Mouse (Mus musculus): ENCODE results near the gene Cdk5rap3. TPM values are rescaled to one million over a fixed set of nuclear protein-coding genes. Genes with fewer than 3 reads are reported as not detected.

Cdk5rap3 gene
- polyA plus RNA-seq, 1 experiment from 2014 or later = 76.2 TPM

DNA sequence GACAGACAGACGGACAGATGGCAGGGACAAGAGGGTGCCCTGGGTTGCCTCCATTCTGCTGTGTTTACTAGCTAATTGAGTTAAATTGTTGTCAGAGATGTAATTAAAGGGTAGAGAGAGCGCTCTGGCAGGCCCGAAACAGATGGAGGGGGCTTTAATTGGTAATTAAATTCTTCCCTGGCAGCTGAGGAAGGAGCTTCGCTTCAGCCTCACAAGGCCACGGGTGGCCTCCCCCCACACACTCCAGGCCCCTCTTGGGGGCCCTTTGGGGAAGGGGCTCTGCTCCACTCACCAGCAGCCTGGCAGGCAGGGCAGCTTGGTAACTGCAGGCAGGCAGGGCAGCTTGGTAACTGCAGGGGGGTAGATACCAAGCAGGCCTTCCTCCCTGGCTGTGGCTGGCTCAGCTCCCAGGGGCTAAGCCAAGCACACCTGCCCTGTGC lies 30.4 kb downstream of the Cdk5rap3 start:
- no peak overlapping the region for H3K4me3 ChIP-seq
- no peak for ATAC-seq (ENCODE audit: insufficient number of reproducible peaks, low FRiP score, low TSS enrichment, low read depth)
- 27% methylated on average over 5 of the region's 5 CpGs for WGBS
- no peaks in the 10 kb centered on the region for H3K36me3 ChIP-seq
- H3K9me3 ChIP-seq = no peaks in the 10 kb centered on the region
- H3K27me3 ChIP-seq = no peaks in the 10 kb centered on the region
- H3K4me2 ChIP-seq = no peak overlapping the region
- H3K4me1 ChIP-seq = no peaks in the 10 kb centered on the region
- H3K9ac ChIP-seq = no peak overlapping the region
- H3K27ac ChIP-seq = no peak overlapping the region

DNA sequence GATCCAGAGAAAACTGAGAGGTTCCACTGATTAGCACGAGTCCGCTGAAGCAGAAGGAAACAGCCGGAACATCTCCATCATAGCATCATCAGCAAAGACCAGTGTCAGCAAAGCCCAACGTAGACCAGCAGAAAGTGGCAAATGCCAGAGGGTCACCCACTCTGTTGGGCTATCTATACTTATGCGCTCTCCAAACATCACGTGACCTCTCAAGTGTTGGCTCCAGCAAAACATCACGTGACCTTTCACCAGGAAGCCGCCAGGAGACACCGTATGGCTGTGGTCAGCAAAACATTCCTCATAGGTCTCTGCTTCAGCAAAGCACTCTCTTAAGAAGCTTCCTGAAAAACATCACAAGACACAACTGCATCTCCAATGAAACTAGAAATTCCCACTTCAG lies 36.0 kb downstream of the Cdk5rap3 start:
- no peak overlapping the region for H3K9ac ChIP-seq
- no peak overlapping the region for H3K4me3 ChIP-seq
- H3K4me1 ChIP-seq = peaks cover 15% of the 10 kb centered on the region
- WGBS = 87% methylated on average over 9 of the region's 9 CpGs
- no peak overlapping the region for H3K27ac ChIP-seq
- H3K36me3 ChIP-seq = no peaks in the 10 kb centered on the region
- peaks cover 17% of the 10 kb centered on the region for H3K27me3 ChIP-seq
- H3K9me3 ChIP-seq = no peaks in the 10 kb centered on the region
- H3K4me2 ChIP-seq = no peak overlapping the region
- no peak for ATAC-seq (ENCODE audit: insufficient number of reproducible peaks, low FRiP score, low TSS enrichment, low read depth)

GRCm38 (mm10) chr11:96879359-96879758 lies 36.9 kb downstream of the Cdk5rap3 start:
- no peak for ATAC-seq (ENCODE audit: insufficient number of reproducible peaks, low FRiP score, low TSS enrichment, low read depth)
- no peaks in the 10 kb centered on the region for H3K36me3 ChIP-seq
- WGBS = 52% methylated on average over 7 of the region's 7 CpGs
- no peak overlapping the region for H3K27ac ChIP-seq
- no peaks in the 10 kb centered on the region for H3K9me3 ChIP-seq
- no peak overlapping the region for H3K9ac ChIP-seq
- H3K4me3 ChIP-seq = no peak overlapping the region
- H3K27me3 ChIP-seq = peaks cover 17% of the 10 kb centered on the region
- peaks cover 15% of the 10 kb centered on the region for H3K4me1 ChIP-seq
- H3K4me2 ChIP-seq = no peak overlapping the region

- 69% methylated on average over 3 of the region's 3 CpGs for WGBS
- Histone ChIP-seq H3K9me3 (no peaks in the 10 kb centered on the region), H3K9ac (no peak overlapping the region), H3K36me3 (no peaks in the 10 kb centered on the region), H3K4me1 (peaks cover 18% of the 10 kb centered on the region), H3K4me2 (no peak overlapping the region), H3K27me3 (peaks cover 17% of the 10 kb centered on the region), H3K4me3 (no peak overlapping the region), H3K27ac (no peak overlapping the region)
- ATAC-seq (ENCODE audit: insufficient number of reproducible peaks, low FRiP score, low TSS enrichment, low read depth) = no peak
Observed at GRCm38 (mm10) chr11:96878715-96879114, 37.6 kb downstream of the Cdk5rap3 start.

GRCm38 (mm10) chr11:96877071-96877470 lies 39.2 kb downstream of the Cdk5rap3 start:
- WGBS = 37% methylated on average over 4 of the region's 4 CpGs
- ATAC-seq (ENCODE audit: insufficient number of reproducible peaks, low FRiP score, low TSS enrichment, low read depth) = no peak
- Histone ChIP-seq H3K4me1 (peaks cover 33% of the 10 kb centered on the region), H3K4me2 (no peak overlapping the region), H3K9ac (no peak overlapping the region), H3K27ac (no peak overlapping the region), H3K36me3 (no peaks in the 10 kb centered on the region), H3K9me3 (no peaks in the 10 kb centered on the region), H3K27me3 (peaks cover 17% of the 10 kb centered on the region), H3K4me3 (no peak overlapping the region)

GRCm38 (mm10) chr11:96876300-96877040 lies 39.8 kb downstream of the Cdk5rap3 start:
- 10% methylated on average over 13 of the region's 13 CpGs for WGBS
- peaks cover 33% of the 10 kb centered on the region for H3K4me1 ChIP-seq
- peak overlapping the region; percentile 41; the same call in 1 of the 2 replicates for H3K4me3 ChIP-seq
- H3K4me2 ChIP-seq = peak overlapping the region; percentile 89
- H3K9ac ChIP-seq = no peak overlapping the region
- ATAC-seq (ENCODE audit: insufficient number of reproducible peaks, low FRiP score, low TSS enrichment, low read depth) = no peak
- no peak overlapping the region for H3K27ac ChIP-seq
- H3K9me3 ChIP-seq = no peaks in the 10 kb centered on the region
- H3K36me3 ChIP-seq = no peaks in the 10 kb centered on the region
- peaks cover 17% of the 10 kb centered on the region for H3K27me3 ChIP-seq

DNA sequence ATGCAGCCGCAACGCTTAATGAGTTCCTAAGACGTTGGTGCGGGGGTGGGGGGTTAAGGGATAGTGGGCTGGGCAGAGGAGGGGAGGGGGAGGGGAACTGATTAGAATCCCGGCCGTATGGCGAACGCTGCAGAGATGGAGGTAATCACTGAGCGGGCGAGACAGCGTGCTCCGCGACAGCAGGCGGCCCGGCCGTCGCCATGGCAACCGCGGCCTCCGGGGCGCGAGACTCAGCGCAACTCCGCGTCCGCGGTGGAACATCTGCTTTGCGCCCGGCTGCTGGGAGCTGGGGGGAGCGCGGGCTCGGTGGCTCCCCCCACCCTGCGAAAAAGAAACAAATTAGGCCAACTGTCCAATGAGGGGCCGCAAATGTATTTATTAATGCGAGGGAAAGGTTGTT lies 40.6 kb downstream of the Cdk5rap3 start:
- no peaks in the 10 kb centered on the region for H3K9me3 ChIP-seq
- under 1% methylated on average over 35 of the region's 35 CpGs for WGBS
- H3K4me3 ChIP-seq = peak overlapping the region; percentile 41
- no peak for ATAC-seq (ENCODE audit: insufficient number of reproducible peaks, low FRiP score, low TSS enrichment, low read depth)
- H3K36me3 ChIP-seq = no peaks in the 10 kb centered on the region
- H3K4me2 ChIP-seq = peak overlapping the region; percentile 89
- no peak overlapping the region for H3K27ac ChIP-seq
- H3K27me3 ChIP-seq = peaks cover 17% of the 10 kb centered on the region
- peaks cover 33% of the 10 kb centered on the region for H3K4me1 ChIP-seq
- H3K9ac ChIP-seq = no peak overlapping the region

DNA sequence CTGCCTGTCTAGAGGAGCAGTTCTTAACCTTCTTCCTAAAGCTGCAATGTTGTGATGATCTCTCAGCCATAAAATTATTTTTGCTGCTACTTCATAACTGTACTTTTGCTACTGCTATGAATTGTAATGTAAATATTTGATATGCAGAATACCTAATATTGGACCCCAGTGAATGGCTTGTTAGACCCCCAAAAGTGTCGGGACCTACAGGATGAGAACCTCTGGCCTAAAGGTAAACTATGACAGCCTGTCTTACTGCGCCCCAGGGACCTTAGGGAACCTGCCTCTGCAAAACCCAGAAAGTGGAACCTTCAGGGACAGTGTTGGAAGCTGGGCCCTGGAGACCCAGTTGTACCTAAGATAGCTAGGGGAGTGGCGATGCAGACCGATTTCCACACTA lies 41.0 kb downstream of the Cdk5rap3 start:
- Histone ChIP-seq H3K4me3 (peak overlapping the region; percentile 41), H3K9me3 (no peaks in the 10 kb centered on the region), H3K27me3 (peaks cover 17% of the 10 kb centered on the region), H3K4me1 (peaks cover 33% of the 10 kb centered on the region), H3K36me3 (no peaks in the 10 kb centered on the region), H3K27ac (no peak overlapping the region), H3K9ac (no peak overlapping the region), H3K4me2 (peak overlapping the region; percentile 89)
- 24% methylated on average over 4 of the region's 4 CpGs for WGBS
- no peak for ATAC-seq (ENCODE audit: insufficient number of reproducible peaks, low FRiP score, low TSS enrichment, low read depth)

GRCm38 (mm10) chr11:96873601-96874140 lies 42.6 kb downstream of the Cdk5rap3 start:
- 35% methylated on average over 11 of the region's 11 CpGs for WGBS
- H3K4me2 ChIP-seq = no peak overlapping the region

DNA sequence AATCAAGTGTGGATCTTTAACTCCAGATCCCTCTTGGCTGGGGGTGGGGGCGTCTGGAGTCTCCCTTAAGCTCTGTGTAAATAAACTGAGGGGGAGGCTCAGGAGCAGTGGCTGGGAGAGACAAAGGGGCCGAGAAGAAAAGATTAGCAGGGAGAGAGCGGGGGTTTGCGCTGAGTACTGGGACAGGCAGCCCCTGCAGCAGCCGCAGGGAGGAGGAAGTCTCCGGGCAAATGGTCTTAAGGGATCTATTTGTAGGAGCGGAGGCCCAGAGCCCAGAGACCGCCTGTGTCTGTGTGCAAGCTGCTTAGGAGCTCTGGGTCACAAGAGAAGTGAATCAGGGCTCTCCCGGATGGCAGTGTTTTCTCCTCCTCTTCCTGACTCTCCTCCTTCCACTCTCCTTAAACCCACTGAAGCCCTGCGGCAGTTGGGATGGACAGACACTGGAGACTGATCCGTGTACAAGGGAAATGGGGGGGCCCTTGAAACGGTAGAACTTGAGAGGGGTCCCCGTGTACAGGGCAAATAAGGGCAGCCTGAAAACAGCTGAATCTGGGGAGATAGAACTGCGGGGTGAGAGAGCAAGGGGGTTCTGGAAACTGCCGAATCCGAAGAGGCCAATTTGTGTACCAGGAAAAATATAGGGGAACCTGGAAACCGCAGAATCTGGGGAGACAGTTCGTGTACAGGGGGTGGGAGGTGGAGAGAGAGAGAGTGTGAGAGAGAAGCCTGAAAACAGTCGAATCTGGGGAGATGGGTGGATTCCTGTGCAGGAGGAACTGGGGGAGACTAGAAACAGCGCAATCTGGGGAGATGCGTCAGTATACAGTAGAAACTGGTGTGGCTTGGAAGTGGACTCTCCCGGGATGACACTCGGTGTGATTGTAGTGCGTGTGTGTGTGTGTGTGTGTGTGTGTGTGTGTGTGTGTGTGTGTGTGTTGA lies 43.6 kb downstream of the Cdk5rap3 start:
- Histone ChIP-seq H3K4me3 (no peak overlapping the region), H3K4me1 (peaks cover 33% of the 10 kb centered on the region), H3K27me3 (peaks cover 15% of the 10 kb centered on the region), H3K36me3 (no peaks in the 10 kb centered on the region), H3K9ac (no peak overlapping the region), H3K4me2 (peak overlapping the region; percentile 15; the same call in 1 of the 2 replicates), H3K9me3 (no peaks in the 10 kb centered on the region), H3K27ac (peak overlapping the region; percentile 54; the same call in 1 of the 2 replicates)
- 11% methylated on average over 24 of the region's 24 CpGs for WGBS
- no peak for ATAC-seq (ENCODE audit: insufficient number of reproducible peaks, low FRiP score, low TSS enrichment, low read depth)

More at GRCm38 (mm10) chr11:96873601-96874140, 42.6 kb downstream of the Cdk5rap3 start:
- ATAC-seq (ENCODE audit: insufficient number of reproducible peaks, low FRiP score, low TSS enrichment, low read depth) = 0 out of 2 replicates have a peak, but pooled peaks have one; percentile 42
- no peak overlapping the region for H3K4me3 ChIP-seq
- no peaks in the 10 kb centered on the region for H3K36me3 ChIP-seq
- H3K9ac ChIP-seq = 0 out of 2 replicates have a peak overlapping the region, but pooled peaks have one; percentile 2
- H3K4me1 ChIP-seq = peaks cover 33% of the 10 kb centered on the region
- H3K27ac ChIP-seq = peak overlapping the region; percentile 3; the same call in 1 of the 2 replicates
- H3K9me3 ChIP-seq = no peaks in the 10 kb centered on the region
- peaks cover 17% of the 10 kb centered on the region for H3K27me3 ChIP-seq

GRCm38 (mm10) chr11:96867149-96867548 lies 49.1 kb downstream of the Cdk5rap3 start:
- H3K4me2 ChIP-seq = no peak overlapping the region
- peaks cover 22% of the 10 kb centered on the region for H3K4me1 ChIP-seq
- no peak overlapping the region for H3K27ac ChIP-seq
- H3K36me3 ChIP-seq = no peaks in the 10 kb centered on the region
- peaks cover 9% of the 10 kb centered on the region; the same call in 1 of the 2 replicates for H3K27me3 ChIP-seq
- no peaks in the 10 kb centered on the region for H3K9me3 ChIP-seq
- 9% methylated on average over 5 of the region's 5 CpGs for WGBS
- ATAC-seq (ENCODE audit: insufficient number of reproducible peaks, low FRiP score, low TSS enrichment, low read depth) = no peak
- H3K4me3 ChIP-seq = no peak overlapping the region
- no peak overlapping the region for H3K9ac ChIP-seq
